Mouse (Mus musculus) stomach, postnatal 0 days (tissue): Measurements from ENCODE around the gene Gabrg2.

ENCODE experiments used
- CTCF ChIP-seq: IDR thresholded peaks from 2 replicates; pipeline ENCODE4 v1.5.1; 2016; ENCODE audit warnings: antibody characterized with exemption, low read depth, mild to moderate bottlenecking, moderate library complexity
- EP300 ChIP-seq: optimal IDR thresholded peaks from 2 replicates; pipeline ENCODE3; 2016; ENCODE audit warnings: antibody characterized with exemption

DNA sequence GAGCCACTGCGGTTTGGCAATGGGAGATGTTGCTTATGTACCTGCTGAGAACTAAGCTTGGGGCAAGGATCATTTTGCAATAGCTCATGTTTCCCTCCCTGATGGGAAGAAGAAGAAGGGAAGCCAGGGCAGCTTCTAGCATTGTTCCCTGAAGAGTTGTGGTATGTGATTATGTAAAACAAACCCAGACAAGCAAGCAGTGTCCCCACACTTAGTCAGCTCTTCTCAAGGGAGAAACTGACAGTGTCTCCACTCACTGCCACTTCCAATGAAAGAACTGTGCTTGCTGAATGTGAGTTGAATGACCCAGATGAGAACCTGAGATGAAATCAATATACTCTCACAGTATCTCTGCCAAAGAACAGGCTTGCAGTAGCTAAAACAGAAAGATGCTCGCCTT is 62.7 kb downstream of the Gabrg2 start:
- no peak for TF ChIP-seq CTCF
- TF ChIP-seq EP300 = no peak
